Mouse (Mus musculus) hindbrain, embryonic 16.5 days (tissue): ENCODE data around the gene Dcun1d5. TPM values are rescaled to one million over a fixed set of nuclear protein-coding genes. Genes with fewer than 3 reads are reported as not detected.
"Not testable (repeated sequence)": the region's sequence is repeated elsewhere in the genome, so short reads cannot be mapped to it uniquely, and the experiment has no call there.

Experiments used
- ATAC-seq: fragments of 200-750 bp; cut with Nextera tagmentation; 2 replicates; pipeline ENCODE4 v1.8.0; 2017; ENCODE audit warnings: moderate TSS enrichment, moderate library complexity
- H3K27ac ChIP-seq: fragments of 300-500 bp; sonication (generic); 2 replicates; pipeline ENCODE4 v1.5.1; 2014; ENCODE audit warnings: low read depth, mild to moderate bottlenecking, control low read depth, low read length, moderate library complexity
- H3K27me3 ChIP-seq: fragments of 300-500 bp; sonication (generic); replicated peaks from 2 replicates; pipeline ENCODE4 v1.6.1; 2014; ENCODE audit warnings: low read length; ENCODE audit not compliant: control insufficient read depth, insufficient read depth
- H3K36me3 ChIP-seq: fragments of 300-500 bp; sonication (generic); 2 replicates; pipeline ENCODE4 v1.6.1; 2014; ENCODE audit warnings: mild to moderate bottlenecking, low read length, moderate library complexity, mixed read lengths; ENCODE audit not compliant: control insufficient read depth, insufficient read depth
- H3K4me1 ChIP-seq: fragments of 300-500 bp; sonication (generic); 2 replicates; pipeline ENCODE4 v1.6.1; 2014; ENCODE audit warnings: low read depth, low read length; ENCODE audit not compliant: control insufficient read depth, insufficient read depth
- H3K4me2 ChIP-seq: fragments of 300-500 bp; sonication (generic); 2 replicates; pipeline ENCODE4 v1.6.1; 2014; ENCODE audit warnings: mild to moderate bottlenecking, low read length, control low read depth, moderate library complexity
- H3K4me3 ChIP-seq: fragments of 300-500 bp; sonication (generic); 2 replicates; pipeline ENCODE4 v1.5.1; 2014; ENCODE audit warnings: mild to moderate bottlenecking, low read length, control low read depth, moderate library complexity
- H3K9ac ChIP-seq: fragments of 300-500 bp; sonication (generic); 2 replicates; pipeline ENCODE4 v1.6.1; 2014; ENCODE audit warnings: low read depth, mild to moderate bottlenecking, control low read depth, low read length, moderate library complexity
- H3K9me3 ChIP-seq: fragments of 300-500 bp; sonication (generic); 2 replicates; pipeline ENCODE4 v1.6.1; 2014; ENCODE audit warnings: mild to moderate bottlenecking, low read length, moderate library complexity; ENCODE audit not compliant: control insufficient read depth
- WGBS: fragments of 180-500 bp; shearing (Covaris S2); extraction: QIAGEN DNeasy Blood & Tissue Kit; methylation state at CpG from one replicate; pipeline ENCODE4 v1.1.7; 2014; 5-methylcytosine and 5-hydroxymethylcytosine counted together
- polyA plus RNA-seq: library from polyadenylated mRNA; unstranded; fragments of >200 nt; fragmentation: Nextera tagmentation; extraction: Ambion mirVana; gene quantifications from 2 replicates; pipeline ENCODE4 v1.2.1, GENCODE M21; 2015

Gene Dcun1d5
- polyA plus RNA-seq, 1 experiment from 2014 or later, result 94.2 TPM

GRCm38 (mm10) chr9:7184897-7185291, 574 bp downstream of the Dcun1d5 start:
- peak; percentile 74 for ATAC-seq
- under 1% methylated on average over 26 of the region's 31 CpGs for WGBS
- peaks cover 18% of the 10 kb centered on the region for H3K4me1 ChIP-seq
- no peaks in the 10 kb centered on the region for H3K9me3 ChIP-seq
- H3K27me3 ChIP-seq, result no peaks in the 10 kb centered on the region
- peak overlapping the region; percentile 97 for H3K9ac ChIP-seq
- peak overlapping the region; percentile 93 for H3K27ac ChIP-seq
- no peaks in the 10 kb centered on the region for H3K36me3 ChIP-seq
- peak overlapping the region; percentile 91 for H3K4me2 ChIP-seq
- H3K4me3 ChIP-seq, result peak overlapping the region; percentile 99

GRCm38 (mm10) chr9:7190694-7191093, 6.4 kb downstream of the Dcun1d5 start:
- WGBS, result 98% methylated on average over 3 of the region's 3 CpGs
- not testable (repeated sequence) for H3K27me3 ChIP-seq, H3K36me3 ChIP-seq, H3K4me1 ChIP-seq, ATAC-seq, H3K4me2 ChIP-seq, H3K9me3 ChIP-seq, H3K27ac ChIP-seq, H3K4me3 ChIP-seq, H3K9ac ChIP-seq

GRCm38 (mm10) chr9:7216240-7216639, 31.9 kb downstream of the Dcun1d5 start:
- Histone ChIP-seq H3K4me3 (no peak overlapping the region), H3K9me3 (no peaks in the 10 kb centered on the region), H3K27ac (no peak overlapping the region), H3K4me1 (no peaks in the 10 kb centered on the region), H3K27me3 (no peaks in the 10 kb centered on the region), H3K4me2 (no peak overlapping the region), H3K9ac (no peak overlapping the region), H3K36me3 (0 out of 2 replicates have a peak, but pooled peaks cover 4% of the 10 kb centered on the region)
- no peak for ATAC-seq
- WGBS, result 49% methylated on average over 2 of the region's 2 CpGs

DNA sequence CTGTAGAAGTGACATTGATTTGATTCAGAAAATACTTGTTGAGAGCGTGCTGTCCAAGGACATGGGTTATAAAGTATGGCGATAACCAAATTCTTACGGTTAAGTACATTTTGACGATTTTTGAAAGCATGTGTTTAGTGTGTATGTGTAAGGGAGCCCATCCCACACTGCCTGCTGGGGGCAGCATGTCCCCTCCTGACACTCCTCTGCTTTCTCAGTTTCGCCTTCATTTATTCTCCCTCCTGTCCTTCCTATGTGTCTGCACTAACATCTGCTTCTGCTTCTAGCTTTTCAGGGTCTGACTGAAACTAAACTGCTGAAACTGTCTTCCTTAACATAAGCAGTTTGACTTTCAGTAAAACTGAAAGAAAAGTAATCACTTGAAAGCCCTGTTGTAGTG, 36.7 kb downstream of the Dcun1d5 start:
- no peaks in the 10 kb centered on the region for H3K4me1 ChIP-seq
- H3K9me3 ChIP-seq, result no peaks in the 10 kb centered on the region
- WGBS, result 88% methylated on average over 5 of the region's 5 CpGs
- H3K27ac ChIP-seq, result no peak overlapping the region
- no peaks in the 10 kb centered on the region for H3K27me3 ChIP-seq
- ATAC-seq, result no peak
- no peak overlapping the region for H3K4me2 ChIP-seq
- no peak overlapping the region for H3K4me3 ChIP-seq
- H3K36me3 ChIP-seq, result no peaks in the 10 kb centered on the region
- H3K9ac ChIP-seq, result no peak overlapping the region

GRCm38 (mm10) chr9:7221460-7221859, 37.1 kb downstream of the Dcun1d5 start:
- Histone ChIP-seq H3K36me3 (no peaks in the 10 kb centered on the region), H3K9me3 (no peaks in the 10 kb centered on the region), H3K27ac (no peak overlapping the region), H3K4me1 (no peaks in the 10 kb centered on the region), H3K27me3 (no peaks in the 10 kb centered on the region), H3K4me3 (no peak overlapping the region), H3K9ac (no peak overlapping the region), H3K4me2 (no peak overlapping the region)
- 81% methylated on average over 7 of the region's 7 CpGs for WGBS
- no peak for ATAC-seq

GRCm38 (mm10) chr9:7238619-7239018, 54.3 kb downstream of the Dcun1d5 start:
- Histone ChIP-seq H3K27me3 (no peaks in the 10 kb centered on the region), H3K9me3 (no peaks in the 10 kb centered on the region), H3K4me2 (no peak overlapping the region), H3K36me3 (no peaks in the 10 kb centered on the region), H3K4me1 (no peaks in the 10 kb centered on the region), H3K4me3 (no peak overlapping the region), H3K27ac (no peak overlapping the region), H3K9ac (no peak overlapping the region)
- no peak for ATAC-seq
- WGBS, result 90% methylated on average over 1 of the region's 1 CpGs

GRCm38 (mm10) chr9:7239967-7240366, 55.6 kb downstream of the Dcun1d5 start:
- Histone ChIP-seq H3K4me1 (no peaks in the 10 kb centered on the region), H3K9ac (no peak overlapping the region), H3K27me3 (no peaks in the 10 kb centered on the region), H3K4me2 (no peak overlapping the region), H3K9me3 (no peaks in the 10 kb centered on the region), H3K36me3 (no peaks in the 10 kb centered on the region), H3K4me3 (no peak overlapping the region), H3K27ac (no peak overlapping the region)
- 90% methylated on average over 2 of the region's 2 CpGs for WGBS
- no peak for ATAC-seq

DNA sequence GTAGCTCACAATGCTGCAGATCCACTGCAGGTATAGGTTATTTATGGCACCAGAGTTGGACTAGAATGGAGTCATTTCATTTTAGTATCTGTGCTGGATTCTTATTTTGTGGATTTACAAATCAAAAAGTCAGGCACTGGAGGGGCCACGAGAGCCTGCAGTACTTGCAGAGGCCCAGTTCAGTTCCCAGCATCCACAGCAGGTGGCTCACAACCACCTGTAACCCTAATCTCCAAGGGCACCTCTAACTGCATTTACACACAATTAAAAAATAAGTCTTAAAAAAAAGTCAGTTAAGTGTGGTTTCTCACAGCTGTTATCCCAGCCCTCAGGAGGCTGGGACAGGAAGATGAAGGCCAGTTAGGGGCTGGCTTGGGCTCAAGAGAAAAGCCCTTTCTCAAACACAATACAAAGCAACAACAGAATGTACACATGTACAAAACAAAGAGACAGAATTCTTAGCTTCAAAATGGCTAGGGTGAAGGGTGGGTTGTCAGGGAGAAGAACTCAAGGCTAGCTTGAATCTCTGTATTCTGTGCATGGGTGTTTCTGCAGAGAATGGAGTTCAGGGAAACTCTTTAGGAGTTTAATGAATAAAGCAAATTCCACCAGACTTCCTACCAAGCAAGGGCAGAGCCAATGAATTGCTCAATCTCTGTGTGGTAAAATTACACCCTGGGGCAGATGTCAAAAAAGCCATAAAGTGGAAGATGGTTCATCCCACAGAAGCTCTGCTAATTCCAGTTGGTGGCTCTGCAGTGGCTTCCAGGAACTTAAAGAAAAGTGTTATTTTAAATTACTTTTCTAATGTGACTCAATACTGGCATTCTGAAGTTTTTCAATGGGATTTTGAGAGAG, 68.7 kb downstream of the Dcun1d5 start:
- no peak for ATAC-seq
- no peak overlapping the region for H3K9ac ChIP-seq
- 63% methylated on average over 1 of the region's 1 CpGs for WGBS
- no peaks in the 10 kb centered on the region for H3K27me3 ChIP-seq
- H3K4me1 ChIP-seq, result no peaks in the 10 kb centered on the region
- H3K9me3 ChIP-seq, result no peaks in the 10 kb centered on the region
- H3K36me3 ChIP-seq, result no peaks in the 10 kb centered on the region
- no peak overlapping the region for H3K4me3 ChIP-seq
- H3K4me2 ChIP-seq, result no peak overlapping the region
- H3K27ac ChIP-seq, result no peak overlapping the region
